Mouse (Mus musculus): ENCODE measurements around the gene Xrcc1. TPM values are rescaled to one million over a fixed set of nuclear protein-coding genes. Genes with fewer than 3 reads are reported as not detected.

The Xrcc1 gene
- polyA plus RNA-seq, 1 experiment from 2014 or later, result 110 TPM

GRCm38 (mm10) chr7:24593621-24594308, 47.7 kb downstream of the Xrcc1 start:
- H3K9me3 ChIP-seq, result no peaks in the 10 kb centered on the region
- peak; percentile 80 for ATAC-seq (ENCODE audit: insufficient number of reproducible peaks, low FRiP score, low TSS enrichment, low read depth)
- no peaks in the 10 kb centered on the region for H3K36me3 ChIP-seq
- H3K4me1 ChIP-seq, result peaks cover 9% of the 10 kb centered on the region
- H3K4me2 ChIP-seq, result peak overlapping the region; percentile 77
- H3K27ac ChIP-seq, result no peak overlapping the region
- peak overlapping the region; percentile 78 for H3K9ac ChIP-seq
- 3% methylated on average over 38 of the region's 39 CpGs for WGBS
- H3K4me3 ChIP-seq, result peak overlapping the region; percentile 73
- no peaks in the 10 kb centered on the region for H3K27me3 ChIP-seq

GRCm38 (mm10) chr7:24594309-24594803, 48.3 kb downstream of the Xrcc1 start:
- no peaks in the 10 kb centered on the region for H3K36me3 ChIP-seq
- peak overlapping the region; percentile 78 for H3K9ac ChIP-seq
- H3K9me3 ChIP-seq, result no peaks in the 10 kb centered on the region
- no peak overlapping the region for H3K27ac ChIP-seq
- peak overlapping the region; percentile 73 for H3K4me3 ChIP-seq
- peaks cover 9% of the 10 kb centered on the region for H3K4me1 ChIP-seq
- no peaks in the 10 kb centered on the region for H3K27me3 ChIP-seq
- ATAC-seq (ENCODE audit: insufficient number of reproducible peaks, low FRiP score, low TSS enrichment, low read depth), result 0 out of 2 replicates have a peak, but pooled peaks have one; percentile 5
- peak overlapping the region; percentile 77 for H3K4me2 ChIP-seq
- WGBS, result 3% methylated on average over 13 of the region's 13 CpGs

DNA sequence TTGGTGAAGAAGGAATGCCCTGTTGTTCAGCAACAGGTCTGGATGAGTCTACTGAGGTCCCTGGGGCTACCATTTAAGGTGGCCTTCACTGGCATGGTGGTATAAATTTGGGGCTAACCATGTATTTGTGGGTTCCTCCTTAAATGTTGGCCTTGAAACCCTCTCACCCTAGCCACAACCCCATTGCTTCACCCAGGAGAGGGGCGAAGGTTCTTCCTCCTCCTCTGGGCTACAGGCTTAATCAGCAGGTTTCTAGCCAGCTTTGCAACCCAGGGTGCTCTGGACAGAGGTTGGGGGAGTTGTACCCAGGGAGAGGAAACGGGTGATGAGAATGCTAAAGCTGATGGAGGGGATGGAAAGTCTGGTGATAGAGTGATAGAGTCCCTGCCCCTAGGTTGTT, 49.4 kb downstream of the Xrcc1 start:
- Histone ChIP-seq H3K36me3 (0 out of 2 replicates have a peak, but pooled peaks cover 4% of the 10 kb centered on the region), H3K4me1 (peaks cover 13% of the 10 kb centered on the region), H3K4me2 (no peak overlapping the region), H3K27ac (no peak overlapping the region), H3K4me3 (no peak overlapping the region), H3K9me3 (no peaks in the 10 kb centered on the region), H3K9ac (no peak overlapping the region), H3K27me3 (no peaks in the 10 kb centered on the region)
- ATAC-seq (ENCODE audit: insufficient number of reproducible peaks, low FRiP score, low TSS enrichment, low read depth), result no peak
- 80% methylated on average over 2 of the region's 2 CpGs for WGBS

DNA sequence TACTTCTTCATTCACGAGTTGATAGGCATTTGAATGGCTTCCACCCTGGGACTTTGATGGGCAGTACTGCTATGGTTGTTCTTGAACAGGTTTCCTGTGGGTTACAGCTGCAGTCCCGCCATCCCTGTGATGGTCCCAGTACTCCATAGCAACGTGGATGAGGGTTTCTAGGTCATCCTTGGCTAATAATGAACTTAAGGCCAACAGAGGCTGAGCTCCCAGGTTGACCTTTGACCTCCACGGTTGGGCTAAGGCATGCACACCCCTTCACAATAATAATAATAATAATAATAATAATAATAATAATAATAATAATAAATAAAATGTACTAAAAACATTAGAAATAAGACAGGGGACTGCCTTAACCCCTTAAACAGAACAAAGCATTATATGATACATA, 52.0 kb downstream of the Xrcc1 start:
- WGBS, result 64% methylated on average over 4 of the region's 4 CpGs
- no peak for ATAC-seq (ENCODE audit: insufficient number of reproducible peaks, low FRiP score, low TSS enrichment, low read depth)
- no peaks in the 10 kb centered on the region for H3K27me3 ChIP-seq
- H3K9ac ChIP-seq, result no peak overlapping the region
- no peak overlapping the region for H3K4me2 ChIP-seq
- H3K4me1 ChIP-seq, result peaks cover 13% of the 10 kb centered on the region
- no peak overlapping the region for H3K4me3 ChIP-seq
- H3K36me3 ChIP-seq, result 0 out of 2 replicates have a peak, but pooled peaks cover 4% of the 10 kb centered on the region
- H3K27ac ChIP-seq, result no peak overlapping the region
- no peaks in the 10 kb centered on the region for H3K9me3 ChIP-seq

DNA sequence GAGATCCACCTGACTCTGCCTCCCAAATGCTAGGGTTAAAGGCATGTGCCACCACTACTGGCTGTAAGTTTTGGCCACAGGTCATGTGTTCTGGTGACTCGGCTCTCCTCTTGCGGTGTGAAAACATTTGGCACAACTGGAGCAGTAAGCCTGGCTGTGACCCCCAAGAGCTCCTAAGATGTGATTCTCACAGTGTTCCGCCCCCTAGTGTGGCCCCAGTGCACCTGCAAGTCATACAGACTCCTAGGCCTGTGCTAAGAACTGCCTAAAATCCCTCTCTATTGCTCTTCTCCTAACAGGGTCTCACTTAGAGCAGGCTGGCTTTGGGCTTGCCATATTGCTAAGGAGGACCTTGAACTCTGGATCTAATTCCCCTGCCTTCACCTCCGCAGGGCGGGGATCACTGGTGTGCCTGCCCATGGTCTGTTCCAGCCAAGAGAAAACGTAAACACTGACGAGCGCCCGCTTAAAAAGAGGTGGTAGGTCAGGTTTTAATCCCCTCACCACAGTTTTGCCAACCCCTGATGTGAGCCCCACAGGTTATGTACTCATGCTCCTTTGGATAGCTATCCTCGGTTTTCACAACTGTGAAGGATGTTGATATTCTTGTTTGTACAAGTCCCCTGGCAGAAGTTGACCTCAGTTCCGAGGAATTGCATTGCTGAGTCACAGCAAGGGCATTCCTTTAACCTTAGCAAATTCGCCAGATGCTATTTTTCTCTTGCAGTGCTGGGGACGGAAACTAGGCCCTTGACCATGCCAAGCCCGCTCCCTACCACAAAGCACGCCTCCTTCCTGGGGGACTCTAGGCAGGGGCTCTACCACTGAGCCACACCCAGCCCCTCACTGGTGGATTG, 53.4 kb downstream of the Xrcc1 start:
- Histone ChIP-seq H3K27ac (no peak overlapping the region), H3K4me2 (no peak overlapping the region), H3K4me1 (peaks cover 8% of the 10 kb centered on the region), H3K36me3 (0 out of 2 replicates have a peak, but pooled peaks cover 4% of the 10 kb centered on the region), H3K4me3 (no peak overlapping the region), H3K9ac (no peak overlapping the region), H3K27me3 (no peaks in the 10 kb centered on the region), H3K9me3 (no peaks in the 10 kb centered on the region)
- ATAC-seq (ENCODE audit: insufficient number of reproducible peaks, low FRiP score, low TSS enrichment, low read depth), result no peak
- 69% methylated on average over 15 of the region's 15 CpGs for WGBS

GRCm38 (mm10) chr7:24600941-24601597, 55.0 kb downstream of the Xrcc1 start:
- no peak overlapping the region for H3K9ac ChIP-seq

GRCm38 (mm10) chr7:24605561-24605960, 59.5 kb downstream of the Xrcc1 start:
- H3K9ac ChIP-seq, result no peak overlapping the region
- WGBS, result 83% methylated on average over 7 of the region's 7 CpGs
- ATAC-seq (ENCODE audit: insufficient number of reproducible peaks, low FRiP score, low TSS enrichment, low read depth), result no peak

More at GRCm38 (mm10) chr7:24600941-24601597, 55.0 kb downstream of the Xrcc1 start:
- Histone ChIP-seq H3K36me3 (0 out of 2 replicates have a peak, but pooled peaks cover 4% of the 10 kb centered on the region), H3K4me1 (peaks cover 4% of the 10 kb centered on the region; the same call in 1 of the 2 replicates), H3K9me3 (no peaks in the 10 kb centered on the region), H3K27me3 (no peaks in the 10 kb centered on the region), H3K4me3 (peak overlapping the region; percentile 14; the same call in 1 of the 2 replicates), H3K27ac (no peak overlapping the region), H3K4me2 (peak overlapping the region; percentile 40)
- WGBS, result 6% methylated on average over 13 of the region's 13 CpGs
- peak; percentile 77; the same call in 1 of the 2 replicates for ATAC-seq (ENCODE audit: insufficient number of reproducible peaks, low FRiP score, low TSS enrichment, low read depth)

DNA sequence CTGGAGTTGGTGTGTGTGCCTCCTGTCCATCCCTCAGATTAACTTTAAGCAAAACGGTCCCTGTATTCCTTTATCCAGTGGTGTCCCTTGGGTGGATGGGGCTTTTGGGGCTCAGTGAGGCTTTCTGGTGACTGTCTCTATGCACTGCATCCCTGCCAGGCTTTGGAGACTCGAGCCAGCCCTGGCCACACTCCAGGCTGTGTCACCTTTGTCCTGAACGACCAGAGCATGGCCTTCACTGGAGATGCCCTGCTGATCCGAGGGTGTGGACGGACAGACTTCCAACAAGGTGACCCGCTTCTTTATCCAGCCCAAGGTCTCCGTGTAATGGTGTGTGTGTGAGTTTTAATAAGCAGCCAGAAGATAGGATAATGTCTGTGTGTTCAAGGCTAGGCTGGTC, 60.0 kb downstream of the Xrcc1 start:
- no peak for ATAC-seq (ENCODE audit: insufficient number of reproducible peaks, low FRiP score, low TSS enrichment, low read depth)
- Histone ChIP-seq H3K4me2 (no peak overlapping the region), H3K4me1 (peaks cover 11% of the 10 kb centered on the region), H3K27me3 (peaks cover 22% of the 10 kb centered on the region), H3K36me3 (peaks cover 7% of the 10 kb centered on the region; the same call in 1 of the 2 replicates), H3K4me3 (no peak overlapping the region), H3K9ac (no peak overlapping the region), H3K27ac (no peak overlapping the region), H3K9me3 (no peaks in the 10 kb centered on the region)
- WGBS, result 82% methylated on average over 7 of the region's 7 CpGs

More at GRCm38 (mm10) chr7:24605561-24605960, 59.5 kb downstream of the Xrcc1 start:
- Histone ChIP-seq H3K27me3 (peaks cover 17% of the 10 kb centered on the region), H3K4me3 (no peak overlapping the region), H3K4me2 (no peak overlapping the region), H3K27ac (no peak overlapping the region), H3K36me3 (peaks cover 7% of the 10 kb centered on the region; the same call in 1 of the 2 replicates), H3K4me1 (peaks cover 6% of the 10 kb centered on the region), H3K9me3 (no peaks in the 10 kb centered on the region)

DNA sequence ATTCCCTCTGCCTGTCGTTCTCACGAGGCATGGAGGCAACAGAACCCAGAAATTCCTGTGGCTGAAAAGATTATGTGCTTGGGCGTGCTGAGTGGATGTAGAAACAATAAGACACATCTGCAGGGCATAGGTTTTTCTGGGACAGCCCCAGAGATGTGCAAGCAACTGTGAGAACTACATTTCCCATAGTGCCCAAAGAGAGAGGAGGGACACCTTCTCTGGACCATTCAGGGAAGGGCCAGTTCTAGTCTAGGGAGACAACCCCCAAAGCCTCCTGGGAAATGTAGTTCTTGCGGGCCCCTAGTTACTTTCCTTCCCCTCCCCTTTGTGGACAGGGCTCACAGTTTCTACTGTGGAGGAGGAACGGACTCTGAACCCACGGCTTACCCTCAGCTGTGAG, 61.9 kb downstream of the Xrcc1 start:
- H3K27ac ChIP-seq, result no peak overlapping the region
- ATAC-seq (ENCODE audit: insufficient number of reproducible peaks, low FRiP score, low TSS enrichment, low read depth), result peak; percentile 37
- H3K27me3 ChIP-seq, result peaks cover 39% of the 10 kb centered on the region
- 39% methylated on average over 6 of the region's 6 CpGs for WGBS
- no peak overlapping the region for H3K4me3 ChIP-seq
- H3K4me1 ChIP-seq, result peaks cover 26% of the 10 kb centered on the region
- no peak overlapping the region for H3K4me2 ChIP-seq
- H3K9ac ChIP-seq, result no peak overlapping the region
- peaks cover 7% of the 10 kb centered on the region; the same call in 1 of the 2 replicates for H3K36me3 ChIP-seq
- no peaks in the 10 kb centered on the region for H3K9me3 ChIP-seq

DNA sequence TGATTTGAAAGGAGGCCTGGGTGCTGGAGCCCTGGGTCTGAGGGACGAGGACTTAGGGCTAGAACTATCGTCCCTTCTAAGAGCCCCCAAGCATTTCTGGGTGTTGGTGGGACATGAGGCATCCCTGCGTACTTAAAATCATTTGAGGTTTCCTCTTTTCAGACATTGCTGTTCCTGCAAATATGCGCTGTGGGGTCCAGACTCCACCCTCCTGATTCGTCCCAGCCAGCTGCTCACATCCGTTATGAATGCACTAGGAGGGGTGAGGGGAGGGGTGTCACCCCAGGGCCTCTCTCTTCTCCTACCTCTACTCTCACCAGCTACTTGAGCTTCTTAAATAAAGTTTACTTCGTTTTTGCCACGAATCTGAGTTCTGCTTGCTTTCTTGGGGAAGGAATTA, 62.5 kb downstream of the Xrcc1 start:
- ATAC-seq (ENCODE audit: insufficient number of reproducible peaks, low FRiP score, low TSS enrichment, low read depth), result no peak
- Histone ChIP-seq H3K27me3 (peaks cover 45% of the 10 kb centered on the region), H3K4me1 (peaks cover 26% of the 10 kb centered on the region), H3K9ac (no peak overlapping the region), H3K27ac (no peak overlapping the region), H3K4me2 (no peak overlapping the region), H3K36me3 (peaks cover 7% of the 10 kb centered on the region; the same call in 1 of the 2 replicates), H3K9me3 (no peaks in the 10 kb centered on the region), H3K4me3 (no peak overlapping the region)
- WGBS, result 67% methylated on average over 8 of the region's 8 CpGs

DNA sequence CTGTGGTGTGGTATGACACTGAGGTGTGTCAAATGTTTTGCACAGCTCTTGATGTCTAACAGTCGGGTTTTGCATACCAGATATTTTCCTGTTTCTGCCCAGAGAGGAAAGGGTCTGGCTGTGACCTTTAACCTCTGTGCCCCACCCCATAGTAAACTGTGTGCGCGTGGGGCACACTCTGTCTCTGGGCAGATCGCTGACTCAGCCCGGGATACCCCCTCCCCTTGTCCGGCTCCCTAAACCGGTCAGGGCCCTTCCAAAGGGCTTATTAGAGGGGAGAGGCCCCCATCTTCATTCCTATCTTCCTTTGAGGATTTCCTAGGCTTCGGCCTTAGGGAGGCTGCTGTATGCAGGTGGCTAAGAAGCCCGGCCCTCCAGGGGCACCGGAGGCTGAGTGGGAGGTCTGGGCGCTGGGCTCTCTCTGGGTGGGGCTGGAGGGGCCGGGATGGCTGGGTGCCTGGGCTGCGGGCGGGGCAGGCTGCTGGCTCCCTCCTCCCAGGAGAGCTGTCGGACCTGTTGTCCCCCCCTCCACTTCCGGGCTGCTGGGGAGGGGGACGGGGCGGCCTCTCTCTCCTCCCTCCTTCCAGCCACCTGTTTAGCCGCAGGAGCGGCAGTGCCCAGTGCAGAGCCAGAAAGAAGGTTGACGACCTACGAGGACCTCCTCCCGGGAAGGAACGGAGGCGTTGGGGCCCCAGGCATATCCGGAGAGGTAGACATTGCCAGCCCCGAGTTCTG, 64.2 kb downstream of the Xrcc1 start, which contains the start of gene Phldb3:
Gene Phldb3 (plus strand): TSS at position 620 of the 735 bp plus-strand sequence.
- Histone ChIP-seq H3K4me3 (peak within 1 kb of the TSS; percentile 43), H3K27ac (peak within 1 kb of the TSS; percentile 43), H3K27me3 (peaks cover 45% of the 10 kb centered on the region), H3K4me2 (peak within 1 kb of the TSS; percentile 63), H3K36me3 (peaks cover 7% of the 10 kb centered on the region; the same call in 1 of the 2 replicates), H3K9ac (peak within 1 kb of the TSS; percentile 5), H3K9me3 (no peaks in the 10 kb centered on the region), H3K4me1 (peaks cover 26% of the 10 kb centered on the region)
- WGBS, result 2% methylated on average over 27 of the region's 27 CpGs
- peak; percentile 45; the same call in 1 of the 2 replicates for ATAC-seq (ENCODE audit: insufficient number of reproducible peaks, low FRiP score, low TSS enrichment, low read depth)

Measured in limb, embryonic 15.5 days (tissue).